Mouse (Mus musculus) lung, adult 18-20 months (tissue): ENCODE measurements at regions not wholly inside any gene's neighbourhood (a gene's known extent, or its start where the extent isn't known, plus 50 kb on each side); places are given as distances from the start of the nearest gene placed in this dataset.
A peak's percentile ranks its signal among the peaks of the same experiment; 100 is the strongest.

Experiments
- DNase-seq, 2 experiments: peaks; one replicate each; pipeline ENCODE4 v3.0.0; 2022; ENCODE audit warnings: mixed read lengths in 2 of 2

DNA sequence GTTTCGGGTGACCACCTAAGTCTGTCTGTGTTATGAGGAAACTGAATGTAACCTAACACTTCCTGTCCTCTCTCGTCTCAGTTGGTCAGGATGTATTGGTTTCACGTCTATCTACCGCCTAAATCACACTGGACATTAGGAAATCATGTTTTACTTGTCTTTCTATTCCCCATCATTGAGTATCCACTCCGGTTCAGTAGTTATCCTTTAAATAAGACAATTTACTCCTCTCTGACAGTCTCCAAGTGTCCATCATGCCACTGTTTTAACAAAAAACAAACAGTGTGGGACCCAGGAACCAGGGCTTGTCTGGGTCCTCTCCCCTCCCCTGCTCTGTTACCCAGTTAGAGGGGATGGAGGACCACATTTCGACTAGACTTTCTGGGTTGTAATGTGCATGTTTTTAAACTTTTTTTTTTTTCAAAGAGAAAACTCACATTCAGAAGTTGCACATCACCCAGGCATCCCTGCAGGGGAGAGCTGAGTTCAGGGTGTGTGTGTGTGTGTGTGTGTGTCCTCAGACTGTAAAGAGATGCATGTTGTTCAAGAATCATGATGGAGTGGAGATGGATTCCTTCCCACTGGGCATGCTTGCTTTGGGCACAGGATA, 65.5 kb upstream of the Cpsf6 start:
- DNase-seq, result no peak

DNA sequence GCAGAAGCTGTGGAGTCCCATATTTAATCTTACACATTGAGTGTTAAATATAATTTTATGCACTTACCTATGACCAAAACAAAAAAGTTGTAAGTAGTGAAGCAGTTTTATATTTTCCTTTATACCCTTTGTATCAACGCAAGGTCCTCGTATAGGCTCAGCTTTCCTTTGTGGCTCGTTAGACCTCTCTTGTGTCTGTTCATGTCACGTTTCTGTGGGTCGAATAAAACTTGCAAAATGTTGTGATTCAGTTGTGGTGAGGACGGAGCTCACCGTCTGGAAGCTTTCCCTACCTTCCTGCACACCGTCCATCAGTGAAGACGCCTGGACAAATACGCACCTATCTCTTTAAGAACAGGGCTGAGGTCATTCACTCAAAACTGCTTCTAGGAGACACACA, 64.9 kb upstream of the Cpsf6 start:
- no peak for DNase-seq

DNA sequence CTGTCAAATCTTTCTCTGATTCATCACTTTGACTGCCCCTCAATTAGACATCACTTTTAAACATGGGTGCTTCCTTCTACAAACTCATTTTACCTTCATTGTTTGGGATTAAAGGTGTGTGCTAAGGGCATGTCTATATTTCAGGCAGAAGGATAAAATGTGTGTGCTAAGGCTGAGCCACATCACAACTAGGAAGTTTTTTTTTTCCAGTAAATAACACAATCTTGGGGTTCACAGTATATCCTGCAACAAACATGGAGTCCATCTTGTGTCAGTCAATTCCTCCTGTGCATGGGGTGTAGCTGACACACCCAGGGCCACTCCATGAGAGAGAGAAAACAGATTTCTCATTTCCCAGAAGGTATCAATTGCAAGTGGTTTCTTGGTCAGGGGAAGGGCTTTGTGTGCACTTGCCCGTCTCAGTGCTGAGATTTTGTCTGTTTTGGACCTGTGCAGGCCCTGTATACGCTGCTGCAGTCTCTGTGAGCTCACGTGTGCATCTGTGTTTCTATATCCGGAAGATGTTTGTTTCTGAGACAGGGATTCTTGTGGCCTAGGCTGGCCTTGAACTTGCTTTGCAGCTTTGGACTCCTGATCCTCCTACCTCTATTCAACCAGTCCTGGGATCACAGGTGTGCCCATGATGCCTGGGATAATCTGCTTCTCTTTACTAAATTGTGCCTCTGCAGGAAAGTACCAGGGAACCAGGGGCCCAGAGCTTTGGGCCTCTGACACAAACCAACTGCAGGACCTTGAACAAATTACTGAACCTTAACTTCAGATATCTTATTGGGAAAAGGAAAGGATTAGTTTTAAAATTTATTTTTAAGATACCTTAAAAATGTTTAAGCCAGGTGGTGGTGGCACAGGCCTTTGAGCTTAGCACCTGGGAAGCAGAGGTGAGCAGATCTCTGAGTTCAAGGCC, 63.9 kb upstream of the Cpsf6 start:
- no peak for DNase-seq

DNA sequence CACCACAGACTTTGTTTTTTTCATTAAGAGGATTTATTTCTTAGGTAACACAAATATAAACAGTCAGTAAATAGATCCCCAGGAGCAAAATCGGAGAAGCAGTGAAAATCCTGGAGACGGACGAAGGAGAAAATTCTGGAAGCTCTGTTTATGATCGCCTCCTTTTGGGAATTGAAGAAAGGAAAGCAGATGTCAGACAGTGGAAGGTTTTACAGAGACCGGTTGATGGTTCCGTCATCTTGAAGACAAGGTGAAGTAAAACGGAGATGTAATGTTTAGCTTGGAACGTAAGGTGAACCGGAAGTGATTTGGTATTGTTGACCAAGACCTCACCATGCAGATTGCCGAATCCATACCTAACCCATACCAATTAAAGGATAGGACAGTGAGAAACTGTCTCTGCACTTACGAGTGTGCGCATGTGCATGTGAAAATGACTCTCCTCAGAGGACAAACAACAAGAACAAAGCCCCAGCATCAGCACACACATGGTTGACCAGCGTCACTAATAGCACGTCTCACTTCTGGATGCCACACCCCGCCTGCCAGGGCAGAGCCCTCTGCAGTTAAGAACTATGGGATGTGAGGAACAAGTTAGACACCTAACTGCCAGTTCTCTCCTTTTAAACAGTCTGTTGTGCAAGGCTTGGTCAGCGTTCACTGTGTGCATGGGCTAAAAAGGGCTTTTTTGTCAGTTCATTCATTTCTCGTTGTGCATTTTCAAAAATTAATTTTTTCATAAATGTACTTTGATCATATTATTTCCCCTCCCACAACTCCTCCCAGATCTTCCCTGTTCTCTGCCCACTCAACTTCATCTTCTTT, 62.4 kb upstream of the Cpsf6 start:
- no peak for DNase-seq

DNA sequence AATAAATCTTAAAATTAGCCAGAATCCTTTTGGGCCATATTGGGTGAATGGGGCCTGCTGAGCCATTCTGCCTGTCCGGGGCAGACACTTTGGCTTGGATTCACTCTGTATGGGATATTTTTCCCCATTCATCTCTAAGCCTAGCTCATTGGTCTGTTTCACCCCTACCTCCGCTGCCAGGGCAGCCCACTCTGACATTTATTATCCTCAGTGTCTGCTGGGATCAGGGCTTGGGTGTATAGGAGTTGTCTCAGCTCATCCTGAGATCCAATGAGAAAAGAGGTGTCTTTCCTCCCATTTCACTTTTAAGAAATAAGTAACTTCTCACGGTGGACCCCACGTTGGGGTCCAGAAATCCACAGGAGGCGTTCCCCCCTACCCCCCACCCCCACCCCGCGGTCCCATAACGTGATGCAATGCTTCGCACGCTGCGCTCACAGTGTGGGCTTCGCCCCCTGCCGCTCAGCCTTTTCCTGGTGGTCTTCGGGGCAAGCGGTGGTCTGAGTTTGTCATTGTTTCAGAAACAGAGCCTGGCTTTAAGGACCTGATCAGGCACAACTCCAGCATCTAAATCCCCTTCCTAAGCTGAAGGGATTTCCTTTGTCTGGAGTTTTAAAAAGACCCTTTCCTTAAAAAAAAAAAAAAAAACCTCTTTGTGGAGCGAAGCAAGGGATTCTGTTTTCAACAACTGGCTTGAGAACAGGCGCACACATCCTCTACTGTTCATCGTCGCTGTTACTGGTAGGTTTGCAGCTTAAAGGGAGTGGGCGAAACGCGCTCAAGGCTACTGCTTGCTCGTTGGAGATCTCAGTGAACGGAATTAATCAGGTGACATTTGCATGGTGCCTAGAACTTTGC, 61.5 kb upstream of the Cpsf6 start:
- no peak for DNase-seq

DNA sequence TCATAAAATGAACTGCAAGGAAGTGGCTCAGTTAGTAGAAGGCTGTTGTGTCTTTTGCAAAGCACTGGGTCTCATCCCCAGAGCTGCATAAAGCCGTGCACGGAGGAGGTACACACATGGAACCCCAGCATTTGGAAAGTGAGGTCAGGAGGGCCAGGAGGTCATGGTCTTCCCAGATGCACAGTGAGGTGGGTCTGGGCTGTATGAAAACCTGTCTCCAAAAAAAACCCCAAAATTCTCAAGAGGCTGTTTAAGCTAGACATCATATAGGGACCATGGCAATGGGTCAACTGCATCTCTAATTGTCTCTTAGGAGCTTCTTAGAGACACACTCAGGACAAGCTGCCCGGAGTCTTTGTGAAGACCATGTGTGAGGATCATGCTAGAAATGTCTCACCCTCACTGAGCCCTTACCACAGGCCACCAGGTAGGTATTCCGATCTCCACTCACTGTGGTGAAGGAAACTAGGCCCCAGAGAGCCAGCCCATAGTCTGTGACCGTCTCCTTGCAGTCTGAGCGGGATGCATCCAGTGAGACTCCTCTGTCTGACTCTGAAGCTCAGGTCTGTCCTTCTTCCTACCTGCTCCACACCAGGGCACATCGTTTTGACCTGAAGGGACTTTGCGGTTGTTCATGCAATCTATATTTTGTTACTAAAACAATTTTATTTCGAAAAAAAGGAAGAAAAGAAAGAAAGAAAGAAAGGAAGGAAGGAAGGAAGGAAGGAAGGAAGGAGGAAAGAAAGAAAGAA, 60.6 kb upstream of the Cpsf6 start:
- DNase-seq, result no peak

DNA sequence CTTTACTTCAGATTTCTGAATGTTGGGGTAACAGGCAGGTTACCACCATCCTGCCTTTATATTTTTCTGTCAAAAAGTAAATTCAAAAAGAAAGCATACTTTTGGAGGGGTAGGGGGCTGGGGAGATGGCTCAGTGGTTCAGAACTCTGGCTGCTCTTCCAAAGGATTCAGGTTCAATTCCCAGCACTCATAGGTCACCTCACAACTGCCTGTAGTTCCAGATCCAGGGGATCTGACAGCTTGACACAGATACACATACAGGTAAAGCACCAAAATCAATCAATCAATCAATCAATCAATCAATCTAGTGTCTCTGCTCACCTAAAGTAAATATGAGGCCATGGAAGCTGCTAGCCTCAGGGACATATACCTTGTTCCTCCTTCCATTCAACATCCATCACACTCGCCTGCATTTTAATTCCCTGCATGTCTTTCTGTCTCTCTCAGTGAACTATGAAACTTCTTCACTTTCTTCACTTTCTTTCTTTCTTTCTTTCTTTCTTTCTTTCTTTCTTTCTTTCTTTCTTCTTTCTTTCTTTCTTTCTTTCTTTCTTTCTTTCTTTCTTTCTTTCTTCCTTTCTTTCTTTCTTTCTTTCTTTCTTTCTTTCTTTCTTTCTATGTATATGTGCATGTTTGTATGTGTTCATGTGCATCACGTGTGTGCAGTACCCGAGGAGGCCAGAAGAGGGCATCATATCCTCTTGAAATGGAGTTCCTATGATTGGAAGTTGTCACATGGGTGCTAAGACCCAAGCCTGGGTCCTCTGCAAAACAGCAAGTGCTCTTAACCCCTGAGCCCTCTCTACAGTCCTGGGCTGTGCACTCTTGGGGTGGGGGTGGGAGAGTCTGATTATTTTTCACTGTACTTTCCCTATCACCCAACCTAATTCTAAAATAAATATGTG, 59.6 kb upstream of the Cpsf6 start:
- DNase-seq, result no peak

DNA sequence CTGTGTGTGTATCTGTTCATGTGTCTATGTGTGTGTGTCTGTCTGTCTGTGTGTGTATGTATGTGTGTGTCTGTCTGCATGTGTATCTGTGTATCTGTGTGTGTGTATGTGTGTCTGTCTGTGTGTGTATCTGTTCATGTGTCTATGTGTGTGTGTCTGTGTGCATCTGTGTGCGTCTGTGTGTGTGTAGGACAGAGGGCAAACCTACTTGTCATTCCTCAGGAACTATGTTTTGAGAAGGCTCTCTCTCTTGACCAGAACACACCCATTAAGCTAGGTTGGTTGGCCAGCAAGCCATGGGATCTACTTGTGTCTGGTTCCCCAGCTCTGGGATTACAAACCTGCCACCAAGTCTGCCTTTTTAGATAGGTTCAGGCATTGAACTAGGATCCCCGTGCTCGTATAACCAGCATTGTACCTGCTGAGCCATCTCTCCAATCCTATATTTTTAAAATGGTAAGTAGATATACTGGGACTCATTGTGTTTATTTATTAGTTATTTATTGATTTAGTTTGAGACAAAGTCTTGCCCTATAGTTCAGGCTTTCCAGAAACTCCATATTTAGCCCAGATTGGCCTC, 58.9 kb upstream of the Cpsf6 start:
- DNase-seq, result no peak

DNA sequence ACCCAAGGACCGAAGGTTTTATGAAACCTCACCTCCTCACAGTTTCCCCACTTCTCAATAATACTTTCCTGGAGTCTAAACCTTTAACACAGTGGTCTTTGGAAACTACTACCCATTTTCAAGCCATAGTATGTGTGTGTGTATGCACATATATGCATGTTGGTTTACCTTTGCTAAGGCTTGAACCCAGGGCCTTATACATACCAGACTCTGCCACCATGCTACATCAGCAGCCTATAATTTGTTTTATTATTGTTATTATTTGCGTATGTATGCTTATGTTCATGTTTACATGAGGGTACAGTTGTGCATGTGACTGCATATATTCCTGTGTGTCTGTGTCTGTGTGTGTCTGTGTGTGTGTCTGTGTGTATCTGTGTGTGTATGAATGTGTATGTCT, 58.2 kb upstream of the Cpsf6 start:
- DNase-seq, result no peak

DNA sequence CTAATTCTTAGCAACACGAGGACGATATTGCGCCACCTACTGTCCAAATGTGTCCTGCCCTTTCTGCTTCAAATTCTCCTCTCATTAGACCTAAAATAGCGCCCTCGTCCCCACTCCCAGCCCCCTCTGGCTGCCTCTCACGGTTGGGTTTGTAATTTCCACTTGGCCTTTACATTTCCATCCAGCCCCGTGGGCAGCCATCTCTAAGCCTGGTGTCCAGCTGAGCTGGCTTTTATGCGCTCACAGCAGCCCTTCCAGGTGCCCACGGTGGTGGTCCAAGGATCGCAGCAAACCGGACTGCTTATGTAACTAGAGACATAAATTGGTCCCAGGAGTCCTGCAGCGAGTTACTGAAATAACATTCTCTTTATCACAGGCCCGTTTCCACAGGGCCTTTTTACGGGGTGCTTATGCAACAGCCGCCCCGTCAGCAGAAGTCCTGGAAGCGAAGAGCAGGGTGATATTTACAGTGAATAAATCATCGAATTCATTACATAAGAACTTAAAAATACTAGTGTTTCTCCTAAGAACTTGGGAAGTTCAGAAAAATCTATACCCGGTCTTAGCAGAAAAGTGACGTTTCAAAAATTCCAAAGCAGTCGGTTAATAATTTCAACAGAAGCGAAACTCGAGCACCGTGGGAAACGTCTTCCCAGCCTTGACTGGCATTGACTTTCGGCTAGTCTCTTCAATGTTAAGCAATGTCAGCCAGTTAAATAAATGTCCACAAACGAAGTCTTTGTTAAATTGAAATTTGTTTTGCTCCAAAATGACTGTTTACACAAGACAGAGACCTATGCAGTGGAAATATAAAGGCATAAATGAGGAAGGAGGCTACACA, 57.3 kb upstream of the Cpsf6 start:
- peak; percentile 48 to 53 for DNase-seq

DNA sequence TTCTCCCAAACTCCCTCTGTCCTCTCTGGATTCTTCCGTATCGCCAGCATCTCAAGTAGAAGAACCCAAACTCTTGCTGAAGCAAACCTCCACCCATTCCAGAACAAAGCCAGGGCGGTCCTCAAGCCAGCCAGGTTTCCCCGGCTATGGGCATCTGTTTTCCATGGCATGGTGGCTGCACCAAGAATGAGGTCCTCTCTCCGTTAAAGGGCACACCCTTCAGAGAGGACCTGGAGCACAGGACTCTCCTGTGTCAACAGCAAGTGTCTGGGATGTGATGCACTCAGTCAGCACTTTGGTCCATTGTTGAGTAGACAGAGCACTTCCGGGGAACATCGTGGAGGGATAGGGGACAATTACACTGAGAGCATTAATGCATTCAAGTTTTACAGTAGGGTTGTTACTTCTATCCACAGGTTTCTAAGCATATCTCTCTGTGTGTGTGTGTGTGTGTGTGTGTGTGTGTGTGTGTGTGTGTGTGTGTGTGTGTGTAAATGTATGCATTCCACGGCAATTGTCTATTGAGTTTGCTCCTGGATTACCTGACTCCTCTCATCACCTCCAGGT, 56.6 kb upstream of the Cpsf6 start:
- DNase-seq, result no peak

DNA sequence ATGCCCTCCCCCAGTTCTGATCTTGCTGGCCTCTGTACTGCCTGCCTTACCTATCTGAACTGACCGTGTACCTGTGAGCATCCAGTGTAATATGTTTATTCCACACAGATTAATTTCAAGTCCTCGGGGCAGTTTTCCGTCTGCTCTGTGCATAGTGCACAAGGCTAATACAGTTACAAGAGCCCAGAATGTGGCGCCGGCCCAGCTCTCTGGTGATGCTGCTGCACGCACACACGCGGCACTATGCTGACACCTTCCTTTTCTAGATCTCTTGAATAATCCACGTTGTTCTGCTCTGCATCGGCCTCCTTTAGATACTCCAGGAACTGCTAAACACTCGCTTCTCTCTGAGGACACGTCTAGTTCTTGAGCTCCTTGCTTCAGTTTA, 55.9 kb upstream of the Cpsf6 start:
- no peak for DNase-seq

DNA sequence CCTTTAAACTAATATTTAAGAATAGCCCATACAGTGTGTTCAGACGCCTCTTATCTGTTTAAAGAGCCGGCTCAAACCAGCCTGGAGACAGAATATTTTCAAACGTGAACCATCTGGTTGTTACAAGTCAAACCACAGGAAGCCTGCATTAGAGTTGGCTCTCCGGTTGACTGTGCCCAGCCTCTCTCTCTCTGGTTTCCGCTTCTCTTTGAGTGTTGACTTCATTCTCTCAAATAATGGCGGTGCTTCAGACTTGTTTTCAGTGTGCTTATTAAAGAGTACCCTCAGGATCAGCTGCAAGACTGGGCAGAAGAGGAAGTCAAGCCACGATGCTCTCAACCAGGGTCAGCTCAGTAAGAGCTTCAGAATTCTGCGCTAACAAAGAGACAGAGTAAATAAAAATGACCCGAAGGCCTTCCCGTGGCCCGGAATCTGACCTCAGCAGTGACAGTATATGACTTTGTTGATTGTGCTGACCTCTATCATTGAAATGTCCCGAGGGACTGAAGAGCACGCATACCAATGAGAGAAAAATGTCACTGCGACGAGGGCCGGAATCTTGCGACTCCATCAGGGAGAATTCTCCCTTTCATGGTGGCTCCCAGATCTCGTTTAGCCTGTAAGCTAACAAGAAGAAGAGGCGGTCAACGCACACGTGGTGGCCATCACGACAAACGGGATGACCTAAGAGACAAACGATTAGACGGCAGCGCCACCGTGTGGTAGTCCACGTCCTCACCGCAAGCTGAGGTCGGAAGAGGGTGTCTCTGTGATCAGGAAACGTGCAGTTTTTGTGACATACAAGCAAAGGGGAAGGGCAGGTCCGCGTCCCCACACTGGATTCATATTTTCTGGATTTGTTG, 55.3 kb upstream of the Cpsf6 start:
- peak; percentile 87 to 88 for DNase-seq

DNA sequence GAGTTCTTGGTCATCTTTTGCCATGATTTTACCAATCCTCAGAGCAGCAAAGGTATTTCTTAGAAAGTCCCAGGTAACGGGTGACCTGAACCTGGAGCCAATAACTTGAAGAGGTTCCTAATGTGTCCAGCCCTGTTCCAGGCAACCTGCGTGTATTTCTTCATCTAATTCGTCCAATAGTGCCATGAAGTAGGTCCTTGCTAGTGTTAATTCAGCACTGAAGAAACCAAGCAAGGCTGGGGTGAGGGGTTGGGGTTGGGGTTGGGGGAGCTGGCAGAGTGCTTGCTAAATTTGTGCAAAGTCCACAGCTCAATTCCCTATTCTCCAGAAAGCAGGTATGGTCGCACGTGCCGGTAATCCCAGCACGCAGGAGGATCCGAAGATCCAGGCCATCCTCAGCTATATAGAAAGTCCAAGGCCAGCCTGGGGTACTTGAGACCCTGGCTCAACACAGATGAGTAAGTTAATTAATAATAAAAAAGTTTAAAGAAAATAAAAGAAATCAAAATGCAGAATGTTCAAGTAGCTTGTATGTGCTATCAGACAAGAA, 54.6 kb upstream of the Cpsf6 start:
- no peak for DNase-seq

DNA sequence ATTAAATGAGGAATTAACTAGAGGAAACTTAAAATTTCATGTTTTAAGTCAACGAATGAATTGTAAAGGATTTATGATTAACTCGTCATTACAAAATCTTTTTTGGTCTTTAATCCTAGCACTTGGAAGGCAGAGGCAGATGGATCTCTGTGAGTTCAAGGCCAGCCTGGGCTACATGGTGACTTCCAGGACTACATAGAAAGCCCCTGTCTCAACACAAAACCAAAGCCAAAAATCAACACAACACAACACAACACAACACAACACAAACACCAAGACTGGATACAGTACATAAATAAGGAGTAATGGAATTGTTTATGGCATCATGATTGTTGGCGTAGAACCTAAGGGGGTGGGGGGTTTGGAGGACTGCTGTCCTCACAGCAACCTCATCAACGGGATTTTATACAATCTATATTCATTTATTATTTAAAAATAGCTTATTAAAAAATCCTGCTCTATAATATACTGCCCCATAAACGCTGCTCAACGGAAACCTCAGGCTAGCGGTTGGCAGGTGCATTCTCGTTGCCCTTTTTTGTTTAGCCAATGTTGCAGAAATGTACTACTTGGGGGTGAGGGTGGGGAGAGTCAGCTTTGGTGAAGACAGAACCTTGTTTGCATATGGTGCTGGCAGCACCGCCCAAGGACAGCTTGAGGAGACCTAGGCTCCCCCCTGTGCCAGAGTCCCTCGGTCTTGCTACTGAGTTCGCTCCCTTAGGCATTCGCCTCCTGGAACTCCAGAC, 53.9 kb upstream of the Cpsf6 start:
- DNase-seq, result no peak

DNA sequence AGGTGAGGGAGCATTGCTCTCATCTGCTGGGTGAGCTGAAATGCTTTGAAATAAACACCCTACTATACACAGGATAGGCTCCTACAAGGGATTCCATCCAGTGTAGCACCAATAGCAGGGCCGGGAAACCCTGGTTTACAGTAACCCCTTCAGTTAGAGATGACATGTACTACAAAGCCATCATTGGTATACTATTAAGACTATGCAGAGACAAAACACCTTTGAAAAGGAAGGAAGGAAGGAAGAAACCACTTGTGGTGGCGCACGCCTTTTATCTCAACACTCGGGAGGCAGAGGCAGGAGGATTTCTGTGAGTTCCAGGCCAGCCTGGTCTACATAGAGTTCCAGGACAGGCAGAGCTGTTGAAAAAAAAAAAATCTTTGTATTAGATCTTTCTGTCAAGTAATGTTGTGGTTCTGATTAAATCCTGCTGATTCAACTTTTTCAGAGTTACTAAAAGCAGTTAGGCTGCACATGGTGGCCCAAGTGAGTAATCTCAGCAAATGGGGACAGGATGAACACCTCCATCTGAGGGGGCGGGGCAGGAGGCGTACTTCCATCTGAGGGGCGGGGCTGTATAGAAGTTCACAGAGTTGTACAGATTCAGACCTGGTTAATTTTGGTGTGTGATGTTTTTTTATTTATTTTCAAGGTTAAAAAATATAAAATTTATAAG, 53.2 kb upstream of the Cpsf6 start:
- DNase-seq, result no peak
